Mouse (Mus musculus): ENCODE data around the gene Gm10837.

The Gm10837 gene

DNA sequence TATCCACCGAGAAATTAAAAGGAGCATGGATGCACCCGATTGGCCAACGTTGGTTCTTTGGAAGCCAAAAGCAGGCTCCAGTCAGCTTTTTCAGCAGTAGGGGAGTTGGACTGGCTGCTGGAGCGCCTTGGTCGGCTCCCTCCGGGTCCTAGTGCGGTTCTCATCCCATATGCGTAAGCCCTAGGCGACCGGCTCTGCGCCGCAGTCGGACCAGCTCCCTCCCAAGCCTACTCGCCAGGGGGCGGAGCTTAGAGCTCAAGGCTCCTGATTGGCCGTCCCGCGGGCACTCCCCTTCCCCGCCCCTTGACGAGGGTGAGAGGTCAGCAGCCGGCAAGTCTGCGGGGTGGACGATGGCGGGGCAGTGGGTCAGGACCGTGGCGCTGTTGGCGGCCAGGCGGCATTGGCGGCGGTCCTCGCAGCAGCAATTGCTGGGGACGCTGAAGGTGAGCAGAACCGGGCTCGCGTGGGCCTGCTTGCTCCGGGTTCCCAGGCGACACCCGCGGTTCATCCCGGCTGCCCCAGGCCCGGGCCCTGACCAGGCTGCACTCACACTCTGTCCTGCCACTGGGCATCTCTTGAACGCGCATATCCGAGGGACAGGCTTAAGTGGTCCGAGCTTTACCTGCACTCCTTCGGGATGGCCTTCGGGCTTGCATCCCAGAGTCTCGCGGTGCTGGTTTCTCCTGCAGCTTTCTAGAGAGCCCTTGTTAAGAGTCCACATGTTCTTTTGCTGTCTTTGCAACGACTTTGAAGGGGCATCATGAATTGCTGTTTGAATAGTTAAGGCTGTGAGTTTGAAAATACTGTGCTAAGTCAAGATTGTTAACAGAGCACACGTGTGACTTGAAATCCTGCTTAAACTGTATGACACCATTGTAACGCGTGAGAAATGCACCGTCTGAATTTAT, 43.9 kb downstream of the Gm10837 start, which contains the start of gene Pcca:
Pcca (plus strand) TSS at position 308 of the 908 bp plus-strand sequence.
- DNase-seq (ENCODE audit: low read depth, low spot score): peak; percentile 93

DNA sequence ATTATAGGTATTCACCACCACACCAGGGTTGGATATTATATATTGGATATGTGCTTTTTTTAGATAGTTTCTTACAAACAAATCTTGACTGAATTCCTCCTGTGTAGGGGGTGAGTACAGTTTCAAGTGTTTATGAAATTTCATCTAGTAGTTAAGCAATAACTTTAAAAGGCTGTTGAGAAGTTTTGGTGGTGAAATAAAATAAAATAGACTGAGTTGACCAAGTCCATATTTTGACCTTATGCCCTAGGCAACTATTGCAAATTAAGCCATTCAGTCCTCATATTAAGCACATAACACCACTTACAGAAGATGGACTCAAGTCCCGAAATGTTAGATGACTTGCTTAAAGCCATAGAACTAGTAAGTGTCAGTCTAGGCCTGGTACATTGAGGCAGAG, 45.6 kb downstream of the Gm10837 start:
- DNase-seq (ENCODE audit: low read depth, low spot score): no peak

All from retina, postnatal 7 days (tissue).